Mouse (Mus musculus): ENCODE measurements around the gene Atp2a2.

- TF ChIP-seq CTCF (IDR thresholded peaks at IDR 0.05; ENCODE audit: borderline replicate concordance, insufficient read depth, low read depth, low read length) (no peak), POLR2A (IDR thresholded peaks at IDR 0.05; ENCODE audit: borderline replicate concordance, insufficient read depth, low read length) (no peak)
Observed at GRCm38 (mm10) chr5:122490148-122490547, 11.9 kb downstream of the Atp2a2 start.
